Mouse (Mus musculus): Measurements from ENCODE around the gene Vmn1r188. TPM values are rescaled to one million over a fixed set of nuclear protein-coding genes. Genes with fewer than 3 reads are reported as not detected.
"Not testable (repeated sequence)": the region's sequence is repeated elsewhere in the genome, so short reads cannot be mapped to it uniquely, and the experiment has no call there.

Gene Vmn1r188
- total RNA-seq (2021) = not detected
- long read RNA-seq, experiment 1 = 0 reads
- long read RNA-seq, experiment 2 = 0 reads

GRCm38 (mm10) chr13:22084140-22084539 lies at the start of gene Vmn1r188:
Vmn1r188 (plus strand) TSS chr13:22084440.
- not testable (repeated sequence) for DNase-seq

DNA sequence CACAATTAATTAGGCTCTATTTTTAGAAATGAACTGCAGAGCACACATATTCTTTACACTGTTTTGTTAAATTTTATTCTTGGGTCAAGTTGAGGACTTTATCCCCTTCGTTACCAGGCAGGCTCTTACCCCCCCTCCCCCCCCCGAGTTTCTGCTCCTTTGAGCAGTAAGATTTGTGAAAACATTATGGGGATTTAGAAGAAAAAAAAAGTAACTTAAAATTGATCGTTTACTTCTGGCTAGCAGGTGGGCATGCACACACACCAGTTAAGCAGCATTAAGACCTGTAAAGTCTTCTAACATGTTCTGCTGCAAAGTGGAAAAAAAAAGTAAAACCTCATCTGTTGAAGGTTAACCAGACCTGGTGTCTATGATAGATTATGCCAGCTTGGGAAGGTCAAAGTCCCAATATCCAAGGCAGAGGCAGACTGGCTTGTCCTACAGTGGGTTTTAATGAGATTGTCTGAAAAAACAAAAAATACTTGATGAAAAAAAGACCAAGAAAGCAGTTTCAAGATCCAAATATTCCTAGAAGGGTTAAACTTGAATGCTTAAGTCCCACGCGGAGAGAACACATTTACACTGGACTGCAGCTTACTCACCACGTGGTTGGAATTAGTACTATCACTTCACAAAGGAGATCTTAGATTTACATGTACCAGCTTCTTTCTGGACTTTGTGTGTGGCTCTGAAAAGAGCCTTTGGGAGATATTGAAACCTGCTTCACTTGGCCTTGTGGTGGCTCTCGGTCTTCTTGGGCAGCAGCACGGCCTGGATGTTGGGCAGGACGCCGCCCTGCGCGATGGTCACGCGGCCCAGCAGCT lies 49.6 kb upstream of the Vmn1r188 start:
- no peak for DNase-seq

DNA sequence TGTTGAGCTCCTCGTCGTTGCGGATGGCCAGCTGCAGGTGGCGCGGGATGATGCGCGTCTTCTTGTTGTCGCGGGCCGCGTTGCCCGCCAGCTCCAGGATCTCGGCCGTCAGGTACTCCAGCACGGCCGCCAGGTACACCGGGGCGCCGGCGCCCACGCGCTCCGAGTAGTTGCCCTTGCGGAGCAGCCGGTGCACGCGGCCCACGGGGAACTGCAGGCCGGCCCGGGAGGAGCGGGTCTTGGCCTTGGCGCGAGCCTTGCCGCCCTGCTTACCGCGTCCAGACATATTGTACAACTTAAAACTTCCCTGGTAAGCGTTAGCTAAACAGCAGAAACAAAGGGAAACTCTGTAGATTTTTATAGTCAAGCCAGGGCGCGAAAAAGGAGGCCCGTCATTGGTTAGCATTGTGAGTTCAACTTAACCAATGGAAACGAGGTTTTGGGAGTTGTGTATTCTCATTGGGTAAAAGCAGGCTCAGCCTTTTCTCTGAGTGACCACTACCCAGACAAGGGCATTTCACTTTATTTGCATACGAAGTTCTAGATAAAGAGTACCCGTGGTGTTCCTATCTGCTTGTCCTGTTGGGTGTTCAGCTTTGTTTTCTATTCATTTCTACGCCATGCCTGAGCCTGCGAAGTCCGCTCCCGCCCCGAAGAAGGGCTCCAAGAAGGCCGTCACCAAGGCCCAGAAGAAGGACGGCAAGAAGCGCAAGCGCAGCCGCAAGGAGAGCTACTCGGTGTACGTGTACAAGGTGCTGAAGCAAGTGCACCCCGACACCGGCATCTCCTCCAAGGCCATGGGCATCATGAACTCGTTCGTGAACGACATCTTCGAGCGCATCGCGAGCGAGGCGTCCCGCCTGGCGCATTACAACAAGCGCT lies 48.7 kb upstream of the Vmn1r188 start, which contains the start of the genes Hist1h2ah and Hist1h2bk:
Gene Hist1h2ah (minus strand): TSS at position 302 of the 882 bp plus-strand sequence.
Gene Hist1h2bk (plus strand): TSS at position 604 of the 882 bp plus-strand sequence.
- DNase-seq = peak; percentile 76

DNA sequence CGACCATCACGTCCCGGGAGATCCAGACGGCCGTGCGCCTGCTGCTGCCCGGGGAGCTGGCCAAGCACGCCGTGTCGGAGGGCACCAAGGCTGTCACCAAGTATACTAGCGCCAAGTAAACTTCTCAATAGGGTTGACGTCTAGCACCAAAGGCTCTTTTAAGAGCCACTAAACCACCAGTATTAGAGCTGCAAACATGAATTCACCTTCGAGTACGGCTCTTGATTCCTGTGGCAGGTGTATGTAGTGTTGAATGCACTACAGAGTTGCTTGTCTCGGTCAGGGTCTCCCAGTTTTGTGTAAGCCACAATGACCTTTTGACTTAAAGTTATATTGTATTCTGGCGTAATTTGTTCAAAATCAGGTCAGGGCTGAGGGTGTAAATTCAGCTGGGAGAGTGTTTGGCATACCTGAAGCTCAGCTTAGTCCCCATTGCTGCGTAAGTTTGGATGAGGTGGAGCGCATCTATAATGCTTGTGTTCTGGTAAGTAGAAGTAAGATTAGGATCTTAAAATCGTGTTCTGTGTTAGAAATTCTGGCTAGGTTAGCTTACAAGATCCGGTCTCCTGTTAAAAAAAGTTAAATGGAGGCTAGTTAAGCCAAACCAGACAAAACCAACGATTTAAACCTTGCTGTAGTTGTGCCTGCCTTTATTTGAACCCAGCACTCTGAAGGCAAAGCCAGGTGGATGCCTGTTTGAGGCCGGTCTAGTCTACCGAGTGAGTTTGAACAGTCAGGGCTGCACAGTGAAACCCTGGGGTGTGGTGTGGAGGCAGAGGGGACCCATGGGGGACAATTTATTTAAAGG lies 47.9 kb upstream of the Vmn1r188 start:
- DNase-seq = no peak

DNA sequence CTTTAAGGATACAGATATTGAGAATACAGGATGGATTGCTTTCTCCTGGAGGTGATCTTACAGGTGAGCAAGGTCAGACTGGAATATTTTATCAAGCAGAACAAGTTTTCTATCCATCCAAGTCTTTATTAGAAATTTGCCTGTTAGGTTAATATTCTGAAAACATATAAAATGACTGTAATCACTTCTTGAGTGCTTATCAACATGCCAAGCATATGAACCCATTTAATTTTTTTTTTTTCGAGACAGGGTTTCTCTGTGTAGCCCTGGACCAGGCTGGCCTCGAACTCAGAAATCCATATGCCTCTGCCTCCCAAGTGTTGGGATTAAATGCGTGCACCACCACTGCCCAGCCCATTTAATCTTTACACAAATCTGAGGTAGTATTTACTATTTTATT lies 47.3 kb upstream of the Vmn1r188 start:
- no peak for DNase-seq

DNA sequence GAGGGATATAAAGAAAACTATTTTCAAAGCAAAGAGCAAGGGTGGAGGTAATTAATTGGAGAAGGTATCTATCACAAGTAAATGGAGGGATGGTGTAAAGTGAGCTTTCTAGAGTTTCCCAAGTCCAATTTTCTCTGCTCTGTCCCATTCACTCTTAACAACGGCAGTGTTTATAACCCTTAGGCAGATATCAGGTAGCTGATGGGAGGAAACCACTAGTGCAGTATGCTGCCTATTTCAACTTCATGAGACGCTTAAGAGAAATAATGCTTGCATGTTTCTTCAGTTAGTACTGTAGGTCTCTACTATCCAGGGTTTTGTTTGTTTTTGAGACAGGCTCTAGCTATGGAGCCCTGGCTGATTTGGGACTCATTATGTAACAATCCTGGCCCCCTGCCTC lies 46.8 kb upstream of the Vmn1r188 start:
- no peak for DNase-seq

DNA sequence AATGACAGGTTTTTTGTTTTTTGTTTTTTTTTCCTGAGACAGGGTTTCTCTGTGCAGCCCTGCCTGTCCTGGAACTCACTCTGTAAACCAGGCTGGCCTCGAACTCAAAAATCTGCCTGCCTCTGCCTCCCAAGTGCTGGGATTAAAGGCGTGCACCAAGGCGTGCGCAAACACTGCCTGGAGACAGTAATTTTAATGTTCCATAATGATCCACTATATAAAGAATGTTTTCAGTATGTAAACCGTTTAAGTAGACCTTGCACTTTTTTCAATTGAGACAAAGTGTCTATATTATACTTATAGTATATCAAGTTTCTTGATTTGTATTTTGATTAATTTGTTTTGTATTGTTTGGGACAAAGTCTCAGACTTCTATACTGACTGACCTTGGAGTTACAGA lies 44.9 kb upstream of the Vmn1r188 start:
- DNase-seq = no peak

- DNase-seq = no peak
Observed at GRCm38 (mm10) chr13:22039951-22040463, 44.2 kb upstream of the Vmn1r188 start.

- DNase-seq = no peak
Observed at GRCm38 (mm10) chr13:22040464-22041141, 43.6 kb upstream of the Vmn1r188 start.

- DNase-seq = peak; percentile 89
Observed at GRCm38 (mm10) chr13:22041142-22041536, 43.1 kb upstream of the Vmn1r188 start, which contains the start of gene Hist1h4i. Hist1h4i (minus strand) TSS chr13:22041362.

DNA sequence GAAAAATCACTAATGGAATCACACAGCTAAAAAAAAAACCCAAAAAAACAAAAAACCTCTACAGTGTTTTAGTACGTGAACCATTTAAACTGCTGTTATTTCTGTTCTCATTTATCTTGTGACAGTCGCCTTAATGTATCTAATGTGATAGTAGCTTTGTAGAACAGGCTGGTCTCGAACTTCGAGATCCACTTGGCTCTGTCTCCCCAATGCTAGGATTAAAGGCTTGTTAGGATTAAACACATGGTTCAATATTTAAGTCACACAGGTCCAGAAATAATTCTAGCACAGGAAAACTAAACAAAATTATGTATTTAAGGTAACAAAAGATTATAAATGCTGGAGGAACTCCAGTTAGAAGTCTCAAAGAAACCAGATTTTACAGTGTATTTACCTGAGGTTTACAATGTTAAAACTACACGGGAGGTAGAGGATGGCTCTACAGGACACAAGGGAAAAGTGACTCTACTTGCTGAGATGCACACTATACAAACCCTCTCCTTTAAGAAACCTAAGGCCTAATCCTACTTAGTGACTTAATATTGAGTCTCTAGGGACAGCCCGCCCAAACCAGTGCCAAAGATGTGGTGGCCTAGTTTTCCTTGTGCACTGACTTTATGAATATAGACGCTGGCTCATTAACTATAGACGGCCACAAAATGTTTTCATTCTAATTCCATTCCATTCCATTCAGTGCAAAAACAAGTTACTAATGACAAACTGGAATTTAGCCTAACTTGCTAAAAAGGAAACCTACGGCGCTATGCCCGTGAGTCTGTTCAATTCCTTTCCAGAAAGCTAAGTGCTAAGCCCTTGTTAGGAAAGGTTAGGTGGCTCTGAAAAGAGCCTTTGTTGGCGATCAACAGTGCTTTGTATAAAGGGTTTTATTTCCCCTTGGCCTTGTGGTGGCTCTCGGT lies 42.3 kb upstream of the Vmn1r188 start:
- DNase-seq = no peak

GRCm38 (mm10) chr13:22042568-22043502 lies 41.4 kb upstream of the Vmn1r188 start, which contains the start of the genes Hist1h2ag and Hist1h2bj:
Hist1h2ag (minus strand) TSS chr13:22042944.
Hist1h2bj (plus strand) TSS chr13:22043214.
- peak; percentile 79 for DNase-seq

DNA sequence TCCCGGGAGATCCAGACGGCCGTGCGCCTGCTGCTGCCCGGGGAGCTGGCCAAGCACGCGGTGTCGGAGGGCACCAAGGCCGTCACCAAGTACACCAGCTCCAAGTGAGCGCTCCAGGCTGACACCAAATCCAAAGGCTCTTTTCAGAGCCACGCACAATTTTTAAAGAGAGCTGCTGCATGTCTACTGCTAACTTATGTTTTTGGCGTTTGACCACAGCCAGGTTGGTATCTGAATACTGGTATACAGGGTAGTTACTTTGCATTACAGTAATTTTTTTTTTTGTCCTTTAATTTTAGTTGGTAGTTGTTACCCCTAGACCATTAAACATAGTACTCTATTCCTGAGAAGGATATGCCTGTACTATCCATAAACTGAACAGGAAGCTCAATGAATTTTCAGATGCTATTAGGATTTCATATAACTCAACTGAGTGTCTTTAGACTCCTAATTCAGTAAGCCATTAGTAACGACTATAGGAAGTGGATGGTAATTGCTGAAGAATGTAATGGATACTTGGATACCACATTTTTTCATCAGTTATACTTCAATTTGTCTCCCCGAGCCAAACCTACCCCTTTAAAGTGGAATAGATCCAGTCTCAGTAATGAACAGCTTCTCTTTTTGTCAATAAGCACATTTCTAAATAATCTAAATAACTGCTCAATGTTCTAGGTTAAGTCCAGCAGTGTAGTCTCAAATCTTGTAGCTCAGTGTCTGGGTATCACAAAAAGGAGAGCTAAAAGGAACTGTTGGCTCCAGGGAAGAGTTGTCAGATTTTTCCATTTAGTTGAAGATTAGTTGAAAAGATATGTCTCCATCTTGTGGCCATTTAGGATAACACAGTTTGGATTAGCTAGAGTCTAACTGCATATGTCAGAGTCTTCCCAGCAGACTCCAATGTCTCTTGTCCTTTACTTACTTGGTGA lies 40.5 kb upstream of the Vmn1r188 start:
- DNase-seq = no peak

DNA sequence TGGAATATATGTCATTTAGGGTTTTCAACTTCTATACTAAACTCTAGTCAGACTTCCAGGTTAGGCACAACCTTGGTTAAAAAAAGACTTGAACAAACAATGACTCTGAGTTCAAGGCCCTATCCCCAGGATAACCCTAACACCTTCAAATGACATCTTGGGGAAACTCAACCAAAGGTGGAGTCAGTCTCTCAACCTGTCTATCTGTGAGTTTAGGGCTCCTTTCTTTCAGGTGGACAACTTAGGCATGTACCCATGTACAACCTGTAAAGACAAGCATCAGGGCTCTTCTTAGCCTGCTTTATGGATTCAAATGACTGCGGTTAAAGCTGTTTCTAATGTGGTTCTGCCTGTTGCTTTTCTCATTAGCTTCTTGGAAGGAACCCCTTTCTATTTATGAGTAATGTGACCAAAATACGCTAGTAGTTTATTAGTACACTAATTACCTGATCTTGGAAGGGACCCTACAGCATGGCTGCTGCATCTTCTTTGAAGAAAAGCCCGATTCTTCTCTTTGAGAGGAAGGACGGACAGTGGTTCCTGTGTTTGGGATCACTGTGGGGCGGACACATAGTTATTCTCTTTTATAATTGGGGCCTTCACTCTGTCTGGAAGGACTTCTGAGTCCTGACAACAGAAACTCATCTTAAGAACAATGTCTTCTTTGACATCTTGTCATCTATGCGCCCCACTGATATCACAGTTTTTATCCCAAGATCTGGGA lies 39.6 kb upstream of the Vmn1r188 start:
- no peak for DNase-seq

DNA sequence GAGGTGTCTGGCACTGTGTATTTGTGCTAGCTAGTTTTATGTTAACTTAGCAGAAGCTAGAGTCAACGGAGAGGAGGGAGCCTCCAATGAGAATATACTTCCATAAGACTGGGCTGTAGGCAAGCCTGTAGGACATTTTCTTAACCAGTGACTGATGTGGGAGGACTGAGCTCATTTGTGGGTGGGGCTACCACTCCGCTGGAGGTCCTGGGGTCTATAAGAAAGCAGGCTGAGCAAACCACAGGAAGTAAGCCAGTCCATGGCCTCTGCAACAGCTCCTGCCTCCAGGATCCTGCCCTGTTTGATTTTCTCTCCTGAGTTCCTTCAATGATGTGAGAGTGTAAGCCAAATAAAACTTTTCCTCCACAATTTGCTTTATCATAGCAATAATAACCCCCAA lies 38.9 kb upstream of the Vmn1r188 start:
- DNase-seq = no peak

GRCm38 (mm10) chr13:22049041-22049440 lies 35.2 kb upstream of the Vmn1r188 start:
- no peak for DNase-seq

All from gastrocnemius, postnatal 25 days (tissue).